Mouse (Mus musculus): ENCODE measurements around the gene Rhbdl1.

GRCm38 (mm10) chr17:25867836-25868600 is 30.9 kb upstream of the Rhbdl1 start:
- TF ChIP-seq CTCF (IDR thresholded peaks at IDR 0.05; ENCODE audit: borderline replicate concordance, insufficient read depth, low read length), result no peak
- no peak for TF ChIP-seq POLR2A (IDR thresholded peaks at IDR 0.05; ENCODE audit: low read depth, low read length)
